Mouse (Mus musculus) limb, embryonic 11.5 days (tissue): ENCODE data around the gene Ptpn22. TPM values are rescaled to one million over a fixed set of nuclear protein-coding genes. Genes with fewer than 3 reads are reported as not detected.
"Not testable (repeated sequence)": the region's sequence is repeated elsewhere in the genome, so short reads cannot be mapped to it uniquely, and the experiment has no call there.

Experiments used
- ATAC-seq: fragments of 200-750 bp; cut with Nextera tagmentation; 2 replicates; pipeline ENCODE4 v1.8.0; 2017; ENCODE audit warnings: low read depth; ENCODE audit not compliant: insufficient number of reproducible peaks, low FRiP score, low TSS enrichment
- DNase-seq: peaks from one replicate; pipeline ENCODE4 v3.0.0-alpha.2; 2015; ENCODE audit warnings: low spot score
- H3K27ac ChIP-seq: fragments of 300-500 bp; sonication (generic); replicated peaks from 2 replicates; pipeline ENCODE4 v1.5.1; 2014; ENCODE audit warnings: low read depth, mild to moderate bottlenecking, low read length
- H3K27me3 ChIP-seq: fragments of 300-500 bp; sonication (generic); 2 replicates; pipeline ENCODE4 v1.6.1; 2014; ENCODE audit warnings: mild to moderate bottlenecking, low read length, mixed read lengths; ENCODE audit not compliant: control insufficient read depth, insufficient read depth
- H3K36me3 ChIP-seq: fragments of 300-500 bp; sonication (generic); 2 replicates; pipeline ENCODE4 v1.6.1; 2014; ENCODE audit warnings: mild to moderate bottlenecking, low read length, moderate library complexity, mixed read lengths; ENCODE audit not compliant: control insufficient read depth, insufficient read depth
- H3K4me1 ChIP-seq: fragments of 300-500 bp; sonication (generic); 2 replicates; pipeline ENCODE4 v1.6.1; 2014; ENCODE audit warnings: low read length, mixed read lengths; ENCODE audit not compliant: control insufficient read depth, insufficient read depth
- H3K4me2 ChIP-seq: fragments of 300-500 bp; sonication (generic); 2 replicates; pipeline ENCODE4 v1.6.1; 2014; ENCODE audit warnings: low read depth, mild to moderate bottlenecking, moderate library complexity; ENCODE audit not compliant: severe bottlenecking
- H3K4me3 ChIP-seq: fragments of 300-500 bp; sonication (generic); 2 replicates; pipeline ENCODE4 v1.5.1; 2014; ENCODE audit warnings: low read depth, low read length
- H3K9ac ChIP-seq: fragments of 300-500 bp; sonication (generic); 2 replicates; pipeline ENCODE4 v1.6.1; 2014; ENCODE audit warnings: mild to moderate bottlenecking, low read length
- H3K9me3 ChIP-seq: fragments of 300-500 bp; sonication (generic); 2 replicates; pipeline ENCODE4 v1.6.1; 2016; ENCODE audit warnings: low read length; ENCODE audit not compliant: control insufficient read depth
- WGBS: fragments of 180-500 bp; shearing (Covaris S2); extraction: QIAGEN DNeasy Blood & Tissue Kit; methylation state at CpG from one replicate; pipeline ENCODE4 v1.1.7; 2014; 5-methylcytosine and 5-hydroxymethylcytosine counted together
- polyA plus RNA-seq: library from polyadenylated mRNA; unstranded; fragments of >200 nt; fragmentation: Nextera tagmentation; extraction: Ambion mirVana; gene quantifications from 2 replicates; pipeline ENCODE4 v1.2.1, GENCODE M21; 2014

The Ptpn22 gene
- polyA plus RNA-seq, 1 experiment from 2014 or later = 0.17 TPM

DNA sequence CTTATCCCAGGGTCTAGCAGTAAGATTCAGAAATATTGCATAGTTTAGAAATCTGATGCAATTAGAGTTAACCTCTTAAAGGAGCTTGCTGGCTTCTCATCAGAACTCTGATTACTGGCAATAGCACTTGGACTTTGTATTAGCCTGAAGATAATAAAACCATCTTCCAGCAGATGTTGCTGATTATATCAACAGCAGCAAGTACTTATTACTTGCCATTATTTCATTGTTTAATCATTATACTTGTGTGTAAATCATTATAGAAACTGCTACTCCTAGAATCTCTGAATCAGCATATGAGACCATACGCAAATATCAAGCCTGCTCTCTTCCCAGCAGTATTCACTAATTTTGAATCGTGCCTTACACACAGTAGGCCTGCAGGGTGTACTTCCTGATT lies 25.6 kb upstream of the Ptpn22 start:
- H3K9me3 ChIP-seq = no peaks in the 10 kb centered on the region

DNA sequence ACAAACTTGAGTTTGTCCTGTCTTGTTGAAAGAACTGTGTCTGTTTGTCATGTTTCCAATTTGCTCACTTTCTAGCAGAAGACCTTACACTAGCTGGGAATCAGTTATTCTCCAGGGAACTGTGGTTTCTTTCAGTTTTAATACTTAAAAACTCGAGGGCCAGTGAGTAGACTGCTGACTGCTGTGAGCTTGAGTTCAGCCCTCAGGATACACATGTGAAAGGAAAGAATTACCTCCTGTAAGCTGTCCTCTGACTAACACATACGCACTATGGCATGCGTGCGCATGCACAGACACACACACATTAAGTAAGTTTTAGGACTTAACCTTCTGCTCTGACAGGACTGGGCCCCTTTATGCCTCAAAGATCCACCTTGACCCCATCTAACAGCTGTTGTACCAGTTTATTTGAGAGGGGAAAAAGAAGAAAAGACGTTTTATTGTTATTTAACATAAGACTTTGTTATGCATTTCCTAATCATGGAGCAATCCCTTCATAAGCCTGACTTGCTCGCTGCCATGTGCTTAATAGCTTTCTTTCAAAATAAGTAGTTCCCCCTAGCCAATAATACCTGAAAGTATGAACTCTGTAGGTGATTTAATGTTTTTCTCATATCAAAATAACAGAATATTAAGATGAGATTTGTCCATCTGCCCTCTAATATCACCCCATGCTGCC lies 24.2 kb upstream of the Ptpn22 start:
- no peaks in the 10 kb centered on the region for H3K9me3 ChIP-seq
- no peaks in the 10 kb centered on the region for H3K36me3 ChIP-seq
- H3K27ac ChIP-seq = no peak overlapping the region
- H3K4me3 ChIP-seq = no peak overlapping the region
- H3K9ac ChIP-seq = no peak overlapping the region
- H3K4me2 ChIP-seq = no peak overlapping the region
- 77% methylated on average over 6 of the region's 6 CpGs for WGBS
- ATAC-seq = no peak
- no peaks in the 10 kb centered on the region for H3K4me1 ChIP-seq
- no peak for DNase-seq
- no peaks in the 10 kb centered on the region for H3K27me3 ChIP-seq

More for the DNA sequence above, 25.6 kb upstream of the Ptpn22 start:
- ATAC-seq (no peak), DNase-seq (no peak)
- no peak overlapping the region for H3K9ac ChIP-seq
- no peak overlapping the region for H3K27ac ChIP-seq
- H3K4me3 ChIP-seq = no peak overlapping the region
- no peak overlapping the region for H3K4me2 ChIP-seq
- no peaks in the 10 kb centered on the region for H3K36me3 ChIP-seq
- no peaks in the 10 kb centered on the region for H3K27me3 ChIP-seq
- WGBS = 87% methylated on average over 2 of the region's 2 CpGs
- no peaks in the 10 kb centered on the region for H3K4me1 ChIP-seq

DNA sequence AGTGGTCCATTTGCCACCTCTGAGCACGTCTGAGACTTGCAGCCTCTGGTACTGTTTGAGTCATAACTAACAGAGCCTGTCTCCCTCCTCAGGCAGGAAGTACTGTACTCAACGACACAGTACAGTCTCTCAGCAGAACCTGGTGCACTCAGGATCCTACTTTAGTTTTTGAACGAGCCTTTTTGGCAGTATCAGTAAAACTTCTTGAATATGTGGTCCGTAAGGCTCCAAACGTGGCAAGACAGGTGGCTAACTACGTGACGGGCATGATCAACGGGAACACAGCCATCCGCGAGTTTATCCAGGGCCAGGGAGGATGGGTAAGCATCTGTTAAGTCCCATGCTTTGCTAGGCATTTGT lies 23.7 kb upstream of the Ptpn22 start:
- H3K4me1 ChIP-seq = no peaks in the 10 kb centered on the region
- no peak overlapping the region for H3K27ac ChIP-seq
- no peak for DNase-seq
- H3K27me3 ChIP-seq = no peaks in the 10 kb centered on the region
- H3K36me3 ChIP-seq = no peaks in the 10 kb centered on the region
- no peak overlapping the region for H3K4me3 ChIP-seq
- no peaks in the 10 kb centered on the region for H3K9me3 ChIP-seq
- H3K9ac ChIP-seq = no peak overlapping the region
- no peak for ATAC-seq
- WGBS = 82% methylated on average over 10 of the region's 10 CpGs
- H3K4me2 ChIP-seq = no peak overlapping the region

- Histone ChIP-seq H3K9ac (no peak overlapping the region), H3K27me3 (no peaks in the 10 kb centered on the region), H3K27ac (no peak overlapping the region), H3K36me3 (no peaks in the 10 kb centered on the region), H3K4me1 (no peaks in the 10 kb centered on the region), H3K4me2 (no peak overlapping the region), H3K9me3 (no peaks in the 10 kb centered on the region), H3K4me3 (no peak overlapping the region)
- WGBS = 98% methylated on average over 5 of the region's 5 CpGs
- no peak for DNase-seq
- ATAC-seq = no peak
Measured at GRCm38 (mm10) chr3:103836453-103836852, 23.1 kb upstream of the Ptpn22 start.

- no peak overlapping the region for H3K9ac ChIP-seq
- H3K9me3 ChIP-seq = no peaks in the 10 kb centered on the region
- no peaks in the 10 kb centered on the region for H3K36me3 ChIP-seq
- H3K27ac ChIP-seq = no peak overlapping the region
- ATAC-seq (no peak), DNase-seq (no peak)
- no peak overlapping the region for H3K4me2 ChIP-seq
- no peaks in the 10 kb centered on the region for H3K4me1 ChIP-seq
- H3K4me3 ChIP-seq = no peak overlapping the region
- H3K27me3 ChIP-seq = no peaks in the 10 kb centered on the region
- 93% methylated on average over 6 of the region's 6 CpGs for WGBS
Measured at GRCm38 (mm10) chr3:103839711-103840110, 19.9 kb upstream of the Ptpn22 start.

DNA sequence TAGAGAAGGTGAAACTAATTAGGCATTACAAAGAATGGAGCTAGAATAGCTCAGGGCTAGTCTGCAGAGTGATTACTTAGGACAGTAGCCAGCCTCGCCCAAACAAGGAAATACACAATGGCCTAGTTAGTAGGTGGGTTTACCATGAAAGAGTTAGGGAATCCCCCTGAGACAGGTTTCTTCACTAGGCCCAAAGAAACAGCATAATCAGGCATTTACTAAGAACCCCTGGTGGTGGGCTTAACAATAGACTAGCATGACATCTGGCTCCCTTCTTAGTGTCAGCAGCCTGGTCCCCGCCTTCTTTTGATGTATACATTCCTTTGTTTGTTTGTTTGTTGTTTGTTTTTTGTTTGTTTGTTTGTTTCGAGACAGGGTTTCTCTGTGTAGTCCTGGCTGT lies 19.4 kb upstream of the Ptpn22 start:
- H3K27me3 ChIP-seq, H3K9ac ChIP-seq, H3K27ac ChIP-seq, H3K4me2 ChIP-seq, H3K4me1 ChIP-seq, H3K9me3 ChIP-seq, H3K36me3 ChIP-seq, ATAC-seq, H3K4me3 ChIP-seq, DNase-seq: not testable (repeated sequence)
- WGBS = 85% methylated on average over 3 of the region's 3 CpGs

DNA sequence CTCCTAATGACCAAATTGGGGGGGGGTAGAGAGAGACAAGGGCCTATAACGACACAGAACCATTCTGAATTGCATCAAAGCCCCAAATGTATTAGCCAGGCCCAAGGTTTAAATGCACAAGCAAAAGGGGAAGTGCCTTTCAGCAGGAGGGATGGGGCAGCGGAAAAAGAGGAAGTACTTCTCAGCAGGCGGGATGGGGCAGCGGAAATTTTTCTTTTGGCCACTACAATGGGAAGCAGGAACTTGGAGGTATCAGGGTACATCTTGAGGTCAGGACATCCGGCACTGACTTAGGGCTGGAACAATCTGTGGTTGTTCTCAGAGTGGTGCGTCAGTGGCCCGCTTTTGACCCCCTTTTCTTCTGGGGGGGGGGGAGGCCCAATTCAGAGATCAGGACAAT lies 18.6 kb upstream of the Ptpn22 start:
- not testable (repeated sequence) for ATAC-seq, H3K4me3 ChIP-seq, H3K4me2 ChIP-seq, H3K27ac ChIP-seq, H3K36me3 ChIP-seq, DNase-seq, H3K27me3 ChIP-seq, H3K9me3 ChIP-seq, H3K4me1 ChIP-seq, H3K9ac ChIP-seq
- WGBS = 95% methylated on average over 7 of the region's 7 CpGs

DNA sequence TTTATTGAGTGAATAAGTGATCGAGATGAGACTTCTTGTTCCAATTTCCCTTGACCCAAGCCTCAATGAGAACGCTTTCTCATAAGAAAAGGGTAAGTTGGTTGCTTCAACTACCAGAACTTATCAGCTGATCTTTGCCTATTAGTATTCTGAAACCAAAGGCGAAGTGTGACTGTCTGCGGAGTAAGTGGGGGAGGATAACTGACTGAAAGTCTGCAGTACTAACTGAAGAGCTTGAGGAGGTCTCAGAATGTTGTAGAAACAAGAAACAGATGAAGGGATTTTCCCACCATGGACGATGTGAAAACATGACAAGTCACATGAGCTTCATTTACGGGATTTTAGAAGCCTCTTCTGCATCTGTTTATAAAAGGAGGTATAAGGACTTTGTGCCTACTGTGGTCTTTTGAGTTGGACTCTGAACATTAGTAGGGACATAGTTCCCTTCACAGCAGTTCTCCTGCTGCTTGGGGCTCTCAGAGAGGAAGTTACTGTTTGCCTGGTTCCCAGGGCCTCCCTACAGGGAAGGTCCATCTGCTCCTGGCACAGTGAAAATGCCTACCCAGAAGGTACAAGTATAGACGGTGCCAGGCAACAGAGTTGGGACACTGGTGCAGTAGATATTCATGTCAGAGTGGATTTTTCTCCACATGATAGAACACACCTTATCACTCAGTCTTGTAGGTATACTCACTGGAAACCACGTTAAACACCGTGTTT lies 8.8 kb upstream of the Ptpn22 start:
- DNase-seq = no peak
- no peak for ATAC-seq
- no peak overlapping the region for H3K4me3 ChIP-seq
- no peaks in the 10 kb centered on the region for H3K4me1 ChIP-seq
- H3K9ac ChIP-seq = no peak overlapping the region
- no peaks in the 10 kb centered on the region for H3K27me3 ChIP-seq
- H3K27ac ChIP-seq = no peak overlapping the region
- H3K9me3 ChIP-seq = no peaks in the 10 kb centered on the region
- no peak overlapping the region for H3K4me2 ChIP-seq
- whole genome bisulfite sequencing = 84% methylated on average over 9 of the region's 9 CpGs
- no peaks in the 10 kb centered on the region for H3K36me3 ChIP-seq
